Mouse (Mus musculus): Measurements from ENCODE around the gene Ipo5.

Gene Ipo5

DNA sequence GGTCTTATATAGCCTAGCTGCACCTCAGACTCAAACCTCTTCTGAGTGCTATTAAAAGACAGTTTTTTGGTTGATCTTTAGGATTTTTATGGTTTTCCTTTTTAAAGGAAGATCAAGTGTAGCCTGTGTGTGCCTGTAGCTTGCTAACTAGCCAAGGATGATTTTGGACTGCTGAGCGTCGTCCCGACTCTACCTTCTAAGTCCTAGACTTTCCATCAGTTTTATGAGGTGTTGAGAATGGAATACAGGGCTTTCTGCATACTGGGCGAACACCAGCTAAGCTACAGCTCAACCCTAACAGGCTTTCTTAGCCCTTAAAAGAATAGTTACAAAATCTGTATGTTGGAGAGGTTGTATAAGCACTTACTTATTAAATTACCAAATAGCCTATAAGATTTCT, 13.0 kb downstream of the Ipo5 start:
- DNase-seq: no peak

DNA sequence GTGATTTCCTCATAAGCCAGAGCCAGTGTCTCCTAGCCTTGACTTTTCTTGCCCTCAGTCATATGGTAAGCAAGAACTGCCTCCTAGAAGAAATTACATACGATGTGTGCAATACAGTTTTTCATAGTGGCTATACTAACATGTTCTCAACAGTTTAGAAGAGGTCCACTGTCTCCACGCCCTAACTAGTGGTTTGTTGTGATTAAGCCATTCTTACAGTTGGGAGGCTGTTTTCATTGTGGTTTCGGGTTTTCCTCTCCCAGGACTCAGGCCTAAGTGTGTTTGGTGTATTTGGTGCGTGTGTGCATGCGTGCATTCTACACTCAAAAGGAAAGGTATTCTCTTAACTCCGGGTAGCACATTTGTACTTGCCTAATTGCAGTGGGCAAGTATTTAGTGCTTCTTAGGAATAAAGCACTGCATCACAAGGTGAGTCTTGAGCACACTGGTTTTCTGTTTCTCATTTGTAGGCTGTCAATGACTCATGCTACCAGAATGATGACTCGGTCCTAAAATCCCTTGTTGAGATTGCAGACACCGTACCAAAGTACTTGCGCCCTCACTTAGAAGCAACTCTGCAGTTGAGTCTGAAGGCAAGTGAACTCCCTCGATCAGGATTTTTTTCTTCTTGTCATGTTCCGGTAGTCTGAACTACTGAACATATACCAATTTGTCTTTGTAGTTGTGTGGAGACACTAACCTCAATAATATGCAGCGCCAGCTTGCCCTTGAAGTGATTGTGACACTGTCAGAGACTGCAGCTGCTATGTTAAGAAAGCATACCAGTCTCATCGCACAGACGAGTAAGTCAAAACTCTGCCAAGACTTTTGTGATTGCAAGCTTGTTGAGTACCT, 14.9 kb downstream of the Ipo5 start:
- no peak for DNase-seq

- DNase-seq: no peak
Measured at GRCm38 (mm10) chr14:120931236-120931635, 20.2 kb downstream of the Ipo5 start.

DNA sequence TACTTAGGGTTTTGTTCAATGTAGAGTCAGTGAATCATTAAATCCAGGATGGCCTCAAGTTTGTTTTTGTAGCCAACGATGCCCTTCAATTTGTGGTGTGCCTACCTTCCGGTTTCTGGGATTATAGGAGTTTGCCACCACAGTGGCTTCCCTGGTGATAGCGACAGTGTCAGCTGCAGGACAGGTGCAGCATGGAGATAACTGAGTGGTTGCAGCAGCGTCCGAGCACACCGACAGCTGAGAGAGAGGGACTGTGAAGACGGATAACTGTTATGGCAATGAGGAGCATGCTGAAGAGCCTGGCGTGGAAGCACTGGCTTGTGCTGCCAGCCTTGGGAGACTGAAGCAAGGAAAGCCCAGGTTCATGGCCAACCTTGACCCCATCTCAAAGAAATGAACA, 22.6 kb downstream of the Ipo5 start:
- DNase-seq: no peak

GRCm38 (mm10) chr14:120937102-120937501, 26.1 kb downstream of the Ipo5 start:
- no peak for DNase-seq

GRCm38 (mm10) chr14:120942803-120943202, 31.8 kb downstream of the Ipo5 start:
- no peak for DNase-seq

DNA sequence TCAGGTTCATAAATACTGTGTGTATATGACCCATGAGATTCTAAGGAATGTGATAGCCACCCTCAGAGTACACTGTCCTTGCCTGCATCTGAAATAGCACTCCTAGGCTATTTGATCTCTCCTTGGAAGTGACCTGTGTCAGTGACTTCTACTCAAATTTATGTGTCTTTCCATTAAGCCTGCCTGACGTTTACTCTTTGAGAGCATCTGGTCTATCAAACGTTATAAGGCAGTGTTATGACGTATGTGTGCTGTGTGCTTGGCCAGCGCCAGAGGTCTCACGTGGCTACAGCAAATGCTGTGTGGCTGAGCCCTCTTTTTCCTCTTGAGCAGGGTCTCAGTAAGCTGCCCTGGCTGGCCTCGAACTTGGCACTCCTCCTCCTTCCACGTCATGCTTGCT, 34.1 kb downstream of the Ipo5 start:
- no peak for DNase-seq

DNA sequence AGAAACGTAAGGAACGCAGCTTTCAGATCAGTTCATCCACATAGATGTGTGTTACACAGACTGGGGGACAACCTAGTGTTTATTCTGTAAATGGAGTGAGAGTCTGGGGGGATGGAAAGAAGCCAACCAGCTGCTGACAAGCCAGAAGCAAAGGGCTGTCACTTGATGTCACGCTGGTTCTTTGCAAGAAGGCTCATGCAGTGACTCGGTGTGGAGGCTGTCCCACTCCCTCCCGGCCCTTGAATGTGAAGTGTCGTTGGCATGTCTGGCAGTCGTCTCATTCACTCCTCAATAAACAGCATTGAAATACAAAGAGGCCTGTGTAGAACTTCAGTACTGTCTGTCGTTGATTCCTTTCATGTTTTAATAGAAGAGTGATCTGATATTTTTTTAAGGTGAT, 36.1 kb downstream of the Ipo5 start:
- no peak for DNase-seq

- no peak for DNase-seq
Measured at GRCm38 (mm10) chr14:120949002-120949401, 38.0 kb downstream of the Ipo5 start.

- no peak for DNase-seq
Measured at GRCm38 (mm10) chr14:120950068-120950467, 39.0 kb downstream of the Ipo5 start.

GRCm38 (mm10) chr14:120952434-120952833, 41.4 kb downstream of the Ipo5 start:
- DNase-seq: no peak

- no peak for DNase-seq
Measured at GRCm38 (mm10) chr14:120960551-120960950, 49.5 kb downstream of the Ipo5 start.

DNA sequence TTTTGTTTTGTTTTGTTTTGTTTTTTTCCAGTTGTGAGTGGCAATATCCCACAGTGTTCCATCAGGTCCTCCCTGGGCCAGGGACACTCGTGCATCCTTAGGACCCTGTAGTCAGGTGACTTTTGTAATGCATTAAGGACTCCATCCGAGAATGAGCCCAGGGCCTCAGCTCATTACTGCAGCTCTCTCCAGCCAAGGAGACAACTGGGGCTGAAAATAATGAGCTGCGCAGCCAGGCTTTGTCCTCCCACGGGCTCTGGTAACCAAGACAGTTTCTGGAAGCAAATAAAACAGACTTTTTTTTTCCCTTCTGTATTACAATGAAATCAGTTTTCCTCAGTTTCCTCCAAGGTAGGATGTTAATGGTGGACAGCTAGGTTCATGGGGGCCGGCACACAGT, 50.0 kb downstream of the Ipo5 start:
- DNase-seq: no peak

DNA sequence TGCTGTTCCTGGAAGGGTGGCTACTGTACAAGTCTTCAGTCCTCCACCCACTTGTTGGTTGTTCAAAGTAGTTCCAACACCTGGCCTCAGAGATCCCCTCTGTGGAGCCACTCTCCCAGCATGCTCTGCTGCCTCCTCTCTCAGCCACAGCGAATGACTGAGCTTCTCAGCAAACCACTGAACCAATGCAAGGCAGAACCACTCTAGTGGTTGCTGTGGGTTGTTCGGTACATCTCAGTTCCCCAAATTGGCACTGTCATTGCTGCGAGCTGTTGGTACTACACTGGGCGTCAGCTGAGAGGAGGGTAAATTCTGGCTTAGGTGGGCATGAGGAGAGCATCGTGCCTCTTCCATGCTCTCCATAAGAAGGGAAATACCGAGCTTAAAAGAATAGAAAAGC, 56.0 kb downstream of the Ipo5 start:
- no peak for DNase-seq

- no peak for DNase-seq
Measured at GRCm38 (mm10) chr14:120968723-120969122, 57.7 kb downstream of the Ipo5 start.

- no peak for DNase-seq
Measured at GRCm38 (mm10) chr14:120969673-120970072, 58.6 kb downstream of the Ipo5 start.

DNA sequence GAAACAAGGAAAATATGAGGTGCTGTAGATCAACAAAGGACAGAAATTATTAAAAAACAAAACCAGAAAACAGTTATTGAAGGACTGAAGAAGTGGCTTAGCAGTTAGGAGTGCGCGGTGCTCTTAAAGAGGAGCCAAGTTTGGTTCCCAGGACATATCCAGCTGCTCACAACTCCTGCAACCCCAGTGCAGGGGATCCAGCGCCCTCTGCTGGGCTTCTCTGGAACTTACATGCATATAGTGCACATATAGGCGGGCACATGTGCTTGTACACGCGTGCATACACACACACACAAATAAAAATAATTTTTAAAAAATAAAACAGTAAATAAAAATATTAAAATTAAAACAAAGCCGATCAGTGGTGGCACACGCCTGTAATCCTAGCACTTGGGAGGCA, 59.6 kb downstream of the Ipo5 start:
- no peak for DNase-seq

DNA sequence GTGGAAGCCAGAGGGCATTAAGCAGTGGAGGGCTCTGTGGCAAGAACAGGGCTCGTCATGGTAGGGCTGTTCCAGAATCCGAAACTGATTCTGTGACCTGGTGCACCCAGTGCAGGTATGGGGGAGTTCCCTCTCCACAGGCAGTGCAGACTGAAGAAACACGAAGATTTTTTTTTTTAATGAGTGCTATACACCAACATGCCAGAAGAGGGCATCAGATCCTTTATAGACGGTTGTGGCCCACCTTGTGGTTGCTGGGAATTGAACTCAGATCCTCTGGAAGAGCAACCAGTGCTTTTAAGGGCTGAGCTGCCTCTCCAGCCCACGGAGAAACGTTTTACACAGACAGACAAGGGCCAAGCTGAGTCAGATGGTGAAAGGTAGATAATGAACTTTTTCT, 60.3 kb downstream of the Ipo5 start:
- DNase-seq: no peak

GRCm38 (mm10) chr14:120979559-120979958, 68.5 kb downstream of the Ipo5 start:
- DNase-seq: peak; percentile 4

GRCm38 (mm10) chr14:120989126-120989525, 78.1 kb downstream of the Ipo5 start:
- no peak for DNase-seq

Data from cerebellum, adult 9-11 months (tissue).